Mouse (Mus musculus) CH12.LX (cell line): ENCODE measurements around the gene Pla2g4a. TPM values are rescaled to one million over a fixed set of nuclear protein-coding genes. Genes with fewer than 3 reads are reported as not detected.

ENCODE experiments used
- DNase-seq: peaks from one replicate; pipeline ENCODE4 v3.0.0-alpha.2; 2013; ENCODE audit errors: extremely low read depth
- H3K27ac ChIP-seq: 2 replicates; pipeline ENCODE4 v1.5.1; 2012; ENCODE audit warnings: low read depth, mild to moderate bottlenecking, control low read depth, moderate library complexity; ENCODE audit not compliant: insufficient read depth
- H3K27me3 ChIP-seq: replicated peaks from 2 replicates; pipeline ENCODE3; 2012; ENCODE audit warnings: inconsistent platforms
- H3K36me3 ChIP-seq, 2 experiments: replicated peaks in 1 of 2; 2 replicates each; pipeline versions ENCODE3 to v1.6.1; 2012; ENCODE audit warnings: inconsistent platforms in 1 of 2, low read length in 1 of 2, mild to moderate bottlenecking in 1 of 2, mixed read lengths in 1 of 2, moderate library complexity in 1 of 2; ENCODE audit not compliant: control insufficient read depth in 1 of 2, insufficient read depth in 1 of 2
- H3K4me1 ChIP-seq, 2 experiments: 2 replicates each; pipeline ENCODE4 v1.6.1; 2012; ENCODE audit warnings: inconsistent platforms in 1 of 2, moderate library complexity in 1 of 2; ENCODE audit not compliant: insufficient read depth in 2 of 2, control insufficient read depth in 1 of 2
- H3K4me2 ChIP-seq: 2 replicates; pipeline ENCODE4 v1.6.1; 2012; ENCODE audit warnings: low read depth, mild to moderate bottlenecking, control low read depth; ENCODE audit not compliant: poor library complexity, insufficient read depth, severe bottlenecking
- H3K4me3 ChIP-seq, 3 experiments: fragments of 150-350 bp in 1 of 3; sonication (generic) in 1 of 3; replicated peaks in 1 of 3; 2 replicates each; pipeline versions ENCODE3 to v1.5.1; 2011 to 2012; ENCODE audit warnings: low read depth in 2 of 3, low read length in 2 of 3, mild to moderate bottlenecking in 2 of 3, moderate library complexity in 2 of 3, control low read depth in 1 of 3, improper control_type of control experiment in 1 of 3, inconsistent platforms in 1 of 3, mixed read lengths in 1 of 3; ENCODE audit not compliant: poor library complexity in 1 of 3
- H3K79me2 ChIP-seq: replicated peaks from 2 replicates; pipeline ENCODE4 v1.6.1; 2012; ENCODE audit warnings: mild to moderate bottlenecking, moderate library complexity; ENCODE audit not compliant: control insufficient read depth, poor library complexity, insufficient read depth, severe bottlenecking; ENCODE audit errors: extremely low read depth
- H3K9ac ChIP-seq: 2 replicates; pipeline ENCODE4 v1.6.1; 2012; ENCODE audit warnings: low read depth, mild to moderate bottlenecking, control low read depth, moderate library complexity; ENCODE audit not compliant: insufficient read depth
- H3K9me3 ChIP-seq: replicated peaks from 2 replicates; pipeline ENCODE3; 2012; ENCODE audit warnings: low read length, inconsistent platforms, mixed read lengths
- CTCF ChIP-seq, 2 experiments: IDR thresholded peaks in 1 of 2; conservative IDR thresholded peaks in 1 of 2; 2 replicates each; pipeline ENCODE4 v1.5.1; 2011 to 2012; ENCODE audit warnings: low read depth in 2 of 2, low read length in 2 of 2, improper control_type of control experiment in 1 of 2, inconsistent platforms in 1 of 2, mild to moderate bottlenecking in 1 of 2, moderate library complexity in 1 of 2
- E2F4 ChIP-seq: IDR thresholded peaks from 2 replicates; pipeline ENCODE4 v1.6.1; 2011; ENCODE audit warnings: low read depth, low read length, improper control_type of control experiment; ENCODE audit not compliant: insufficient replicate concordance
- EP300 ChIP-seq: IDR thresholded peaks from 2 replicates; pipeline ENCODE4 v1.6.1; 2011; ENCODE audit warnings: low read length, improper control_type of control experiment
- ETS1 ChIP-seq: conservative IDR thresholded peaks from 2 replicates; pipeline ENCODE4 v1.6.1; 2012; ENCODE audit warnings: low read depth, mild to moderate bottlenecking, inconsistent platforms, low read length, improper control_type of control experiment, moderate library complexity
- HCFC1 ChIP-seq: IDR thresholded peaks from 2 replicates; pipeline ENCODE4 v1.6.1; 2012; ENCODE audit warnings: low read depth, mild to moderate bottlenecking, inconsistent platforms, low read length, improper control_type of control experiment
- JUN ChIP-seq: IDR thresholded peaks from 2 replicates; pipeline ENCODE4 v1.6.1; 2011; ENCODE audit warnings: low read depth, mild to moderate bottlenecking, low read length, improper control_type of control experiment, moderate library complexity; ENCODE audit not compliant: insufficient read depth
- JUND ChIP-seq: conservative IDR thresholded peaks from 2 replicates; pipeline ENCODE4 v1.6.1; 2011; ENCODE audit warnings: low read depth, low read length, improper control_type of control experiment
- KAT2A ChIP-seq: IDR thresholded peaks from 2 replicates; pipeline ENCODE4 v1.6.1; 2012; ENCODE audit warnings: low read length, improper control_type of control experiment, inconsistent platforms; ENCODE audit not compliant: insufficient replicate concordance
- MAX ChIP-seq: IDR thresholded peaks from 2 replicates; pipeline ENCODE4 v1.6.1; 2011; ENCODE audit warnings: low read length, improper control_type of control experiment
- MAZ ChIP-seq: IDR thresholded peaks from 2 replicates; pipeline ENCODE4 v1.6.1; 2012; ENCODE audit warnings: low read depth, mild to moderate bottlenecking, inconsistent platforms, low read length, improper control_type of control experiment, moderate library complexity
- MYC ChIP-seq: IDR thresholded peaks from 2 replicates; pipeline ENCODE4 v1.6.1; 2011; ENCODE audit warnings: low read depth, mild to moderate bottlenecking, improper control_type of control experiment, low read length
- NRF1 ChIP-seq: IDR thresholded peaks from 2 replicates; pipeline ENCODE4 v1.6.1; 2014; ENCODE audit warnings: low read depth, mild to moderate bottlenecking, inconsistent platforms, low read length, improper control_type of control experiment, moderate library complexity
- RCOR1 ChIP-seq: conservative IDR thresholded peaks from 2 replicates; pipeline ENCODE4 v1.6.1; 2012; ENCODE audit warnings: low read depth, mild to moderate bottlenecking, inconsistent platforms, low read length, improper control_type of control experiment
- SIN3A ChIP-seq: IDR thresholded peaks from 2 replicates; pipeline ENCODE4 v1.6.1; 2012; ENCODE audit warnings: low read length, improper control_type of control experiment, inconsistent platforms
- SMC3 ChIP-seq: IDR thresholded peaks from 2 replicates; pipeline ENCODE4 v1.6.1; 2011; ENCODE audit warnings: low read depth, low read length, improper control_type of control experiment
- TCF12 ChIP-seq: IDR thresholded peaks from 2 replicates; pipeline ENCODE4 v1.6.1; 2014; ENCODE audit warnings: low read depth, mild to moderate bottlenecking, inconsistent platforms, low read length, improper control_type of control experiment
- UBTF ChIP-seq: IDR thresholded peaks from 2 replicates; pipeline ENCODE4 v1.6.1; 2012; ENCODE audit warnings: low read depth, mild to moderate bottlenecking, inconsistent platforms, low read length, improper control_type of control experiment, moderate library complexity
- ZNF384 ChIP-seq: IDR thresholded peaks from 2 replicates; pipeline ENCODE4 v1.6.1; 2012; ENCODE audit warnings: low read depth, low read length, improper control_type of control experiment, inconsistent platforms
- dilution Hi-C: fragments of 300-500 bp; cut with MboI; formaldehyde crosslinking; loops from 2 replicates; pipeline ENCODE4 v1.14.3; 2020; ENCODE audit warnings: low sequenced_read_pairs; ENCODE audit not compliant: extremely low pct_unique_long_range_greater_than_20kb, extremely low pct_ligation_motif_present
- in situ Hi-C: fragments of 300-500 bp; cut with MboI; formaldehyde crosslinking; loops from 3 replicates; pipeline ENCODE4 v1.14.3; 2019; ENCODE audit warnings: low sequenced_read_pairs, low pct_ligation_motif_present, low pct_unique_long_range_greater_than_20kb, mixed read lengths
- polyA plus RNA-seq: library from polyadenylated mRNA; unstranded; fragments of >175 nt; gene quantifications from 2 replicates; pipeline ENCODE4 v1.2.1, GENCODE M21; 2012; ENCODE audit warnings: low read depth; ENCODE audit not compliant: insufficient read length
- total RNA-seq, 2 experiments: library from RNA; depleted of rRNA; stranded (reverse); fragments of 300-350 nt in 1 of 2; fragments of >200 nt in 1 of 2; gene quantifications; 2 replicates each; pipeline ENCODE4 v1.2.3; 2012 to 2014

Pla2g4a gene
- total and polyA plus RNA-seq, 3 experiments = 3.2 to 15.6 (median 3.5) TPM

- in situ Hi-C loops = no loop called here
- no peak overlapping the region for H3K4me2 ChIP-seq
- peaks cover 5 to 6% of the 10 kb centered on the region in 2 experiments; a peak in 3 of 4 replicates for H3K4me1 ChIP-seq
- dilution Hi-C loops = no loop called here
- TF ChIP-seq ZNF384 = no peak
- no peak for TF ChIP-seq NRF1
- TF ChIP-seq JUN = no peak
- no peak for TF ChIP-seq E2F4
- no peak for TF ChIP-seq SIN3A
- TF ChIP-seq KAT2A = no peak
- no peak for TF ChIP-seq JUND
- TF ChIP-seq EP300 = no peak
- no peak for TF ChIP-seq RCOR1
- no peak for TF ChIP-seq HCFC1
- no peak for TF ChIP-seq MAZ
- no peak for TF ChIP-seq MYC
- TF ChIP-seq CTCF (conservative IDR thresholded peaks at IDR 0.05 in 1 of 2, IDR thresholded peaks at IDR 0.05 in 1 of 2; ENCODE audit: low read depth in 2 of 2, low read length in 2 of 2) = no peak
- TF ChIP-seq TCF12 = no peak
- TF ChIP-seq UBTF = no peak
- no peaks in the 10 kb centered on the region for H3K79me2 ChIP-seq
- no peak overlapping the region for H3K27ac ChIP-seq
- H3K4me3 ChIP-seq = no peak overlapping the region
- no peaks in the 10 kb centered on the region for H3K9me3 ChIP-seq
- no peak for DNase-seq
- no peaks in the 10 kb centered on the region for H3K27me3 ChIP-seq
- H3K9ac ChIP-seq = no peak overlapping the region
- H3K36me3 ChIP-seq = peaks cover 0 to 7% of the 10 kb centered on the region in 2 experiments
Measured at GRCm38 (mm10) chr1:149919301-149919700, 41.8 kb downstream of the Pla2g4a start.

DNA sequence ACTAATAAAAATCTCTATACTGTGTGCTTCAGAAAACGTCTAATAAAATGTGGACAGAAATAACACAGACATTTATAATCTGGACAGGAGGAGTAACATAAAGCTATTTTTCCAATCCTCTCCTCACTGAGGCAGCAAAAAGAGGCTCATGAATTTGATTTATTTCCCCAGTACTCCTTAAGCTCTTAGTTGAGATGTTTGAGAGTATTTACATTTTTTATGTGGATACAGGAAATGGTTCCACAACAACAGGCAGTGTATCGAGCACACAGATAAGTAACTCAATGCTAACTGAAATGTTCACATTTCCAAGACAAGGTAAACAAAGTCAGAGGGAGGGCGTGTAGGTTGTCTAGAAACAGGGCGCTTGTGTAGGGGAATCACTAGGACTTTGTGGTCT lies 48.1 kb downstream of the Pla2g4a start:
- H3K9ac ChIP-seq = no peak overlapping the region
- in situ Hi-C loops = no loop called here
- DNase-seq = no peak
- no peak for TF ChIP-seq MAX
- no peak for TF ChIP-seq JUN
- no peak for TF ChIP-seq ETS1
- TF ChIP-seq HCFC1 = no peak
- no peak for TF ChIP-seq CTCF (conservative IDR thresholded peaks at IDR 0.05 in 1 of 2, IDR thresholded peaks at IDR 0.05 in 1 of 2; ENCODE audit: low read depth in 2 of 2, low read length in 2 of 2)
- TF ChIP-seq SMC3 = no peak
- no peak for TF ChIP-seq UBTF
- TF ChIP-seq TCF12 = no peak
- TF ChIP-seq, all 38 proteins: peak for 0
- Histone ChIP-seq H3K9me3 (no peaks in the 10 kb centered on the region), H3K4me3 (no peak overlapping the region), H3K4me1 (peaks cover 0 to 3% of the 10 kb centered on the region in 2 experiments; a peak in 1 of 4 replicates), H3K27me3 (no peaks in the 10 kb centered on the region), H3K79me2 (no peaks in the 10 kb centered on the region), H3K36me3 (no peaks in the 10 kb centered on the region), H3K4me2 (no peak overlapping the region), H3K27ac (no peak overlapping the region)
- dilution Hi-C loops = no loop called here
